In the genomic region with DNA sequence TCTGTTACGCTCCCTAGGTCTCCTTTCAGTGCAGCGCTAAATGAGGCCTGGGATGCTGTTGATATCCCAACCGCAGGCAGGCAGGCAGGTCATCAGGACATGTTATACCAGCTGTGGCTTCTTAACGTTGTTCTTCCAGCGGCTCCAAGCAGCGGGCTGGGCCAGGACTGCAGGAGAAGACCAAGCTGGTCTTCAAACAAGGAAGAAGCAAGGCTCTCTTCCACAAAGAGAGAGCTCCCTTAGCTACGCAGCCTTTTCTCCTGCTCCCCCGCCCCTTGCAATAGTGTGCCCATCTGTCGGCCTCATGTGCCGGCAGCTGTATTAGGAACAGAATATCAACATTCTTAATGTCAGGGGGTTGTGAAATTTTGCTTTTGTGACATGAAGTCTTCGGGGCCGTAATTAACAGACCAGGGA, we compare ENCODE assay signal across 9 mouse cellular contexts. TPM values are rescaled to one million over a fixed set of nuclear protein-coding genes. Genes with fewer than 3 reads are reported as not detected.
DNase-seq lines count a peak whose midpoint lies in the region; ATAC-seq and TF ChIP-seq lines count a peak whose summit lies in the region.
"Had no signal": no experiment of that assay in that cellular context is flagged by ENCODE, and none has a peak within 500 bp of the region (broad histone marks: within the 10 kb centered on the region; RNA-seq: fewer than 3 reads in every experiment).

No protein-coding gene starts in this region.

- no peak for TF ChIP-seq EP300 in stomach, postnatal 0 days (optimal IDR thresholded peaks at IDR 0.05)

- H3K4me3 ChIP-seq in stomach, embryonic 14.5 days (ENCODE audit: low read depth, low read length): no peak overlapping the region
- H3K4me3 ChIP-seq in stomach, postnatal 0 days (ENCODE audit: low read depth, low read length): no peak overlapping the region
- H3K4me3 ChIP-seq in limb, embryonic 15.5 days: no peak overlapping the region

- WGBS in stomach, embryonic 14.5 days: 47% methylated on average over 12 of the region's 12 CpGs
- 44% methylated on average over 12 of the region's 12 CpGs for WGBS in stomach, postnatal 0 days
- 35% methylated on average over 12 of the region's 12 CpGs for WGBS in limb, embryonic 15.5 days

- H3K27ac ChIP-seq in stomach, embryonic 14.5 days (ENCODE audit: low read length): no peak overlapping the region
- H3K27ac ChIP-seq in stomach, postnatal 0 days (replicated peaks): no peak overlapping the region
- H3K27ac ChIP-seq in limb, embryonic 15.5 days: no peak overlapping the region

- H3K4me1 ChIP-seq in stomach, embryonic 14.5 days (ENCODE audit: control insufficient read depth, insufficient read depth, low read length): no peaks in the 10 kb centered on the region
- no peaks in the 10 kb centered on the region for H3K4me1 ChIP-seq in stomach, postnatal 0 days (replicated peaks; ENCODE audit: control insufficient read depth, insufficient read depth)
- H3K4me1 ChIP-seq in limb, embryonic 15.5 days: peaks cover 5% of the 10 kb centered on the region; the same call in 1 of the 2 replicates

- no peak overlapping the region for H3K9ac ChIP-seq in stomach, embryonic 14.5 days (replicated peaks; ENCODE audit: low read depth, low read length)
- no peak overlapping the region for H3K9ac ChIP-seq in stomach, postnatal 0 days (ENCODE audit: low read length)
- H3K9ac ChIP-seq in limb, embryonic 15.5 days: no peak overlapping the region

- TF ChIP-seq CTCF in stomach, postnatal 0 days (IDR thresholded peaks at IDR 0.05; ENCODE audit: low read depth): no peak

- peak; percentile 7 to 9 for DNase-seq in cerebellum, postnatal 25 days
- DNase-seq in cerebellum, adult 11-12 months: no peak
- DNase-seq in stomach, postnatal 0 days (ENCODE audit: low spot score): no peak
- DNase-seq in adrenal gland, adult 8-10 months: no peak
- no peak for DNase-seq in MN1 (ENCODE audit: low spot score)
- no peak for DNase-seq in thymus, postnatal 4 days
- DNase-seq: heart, postnatal 4 days had no signal

- H3K27me3 ChIP-seq in stomach, embryonic 14.5 days (ENCODE audit: control insufficient read depth, insufficient read depth, low read length): no peaks in the 10 kb centered on the region
- no peaks in the 10 kb centered on the region for H3K27me3 ChIP-seq in stomach, postnatal 0 days (ENCODE audit: control insufficient read depth, insufficient read depth, low read length)
- H3K27me3 ChIP-seq in limb, embryonic 15.5 days: no peaks in the 10 kb centered on the region

- no peaks in the 10 kb centered on the region for H3K9me3 ChIP-seq in stomach, embryonic 14.5 days (ENCODE audit: control insufficient read depth, low read depth, low read length)
- no peaks in the 10 kb centered on the region for H3K9me3 ChIP-seq in stomach, postnatal 0 days (ENCODE audit: control insufficient read depth, low read length)
- no peaks in the 10 kb centered on the region for H3K9me3 ChIP-seq in limb, embryonic 15.5 days

- no peak overlapping the region for H3K4me2 ChIP-seq in stomach, embryonic 14.5 days (replicated peaks; ENCODE audit: low read depth, low read length)
- no peak overlapping the region for H3K4me2 ChIP-seq in stomach, postnatal 0 days (replicated peaks; ENCODE audit: low read depth)
- 0 out of 2 replicates have a peak overlapping the region, but pooled peaks have one; percentile 21 for H3K4me2 ChIP-seq in limb, embryonic 15.5 days

- peak; percentile 28; the same call in 1 of the 2 replicates for ATAC-seq in stomach, embryonic 14.5 days (ENCODE audit: insufficient number of reproducible peaks, insufficient read depth, low FRiP score, low read depth)
- ATAC-seq in stomach, postnatal 0 days (ENCODE audit: low FRiP score, low TSS enrichment): no peak; the same call in 1 of the 2 replicates
- no peak for ATAC-seq in limb, embryonic 15.5 days (ENCODE audit: insufficient number of reproducible peaks, low FRiP score, low TSS enrichment, low read depth)

- H3K36me3 ChIP-seq in stomach, embryonic 14.5 days (ENCODE audit: control insufficient read depth, insufficient read depth, low read length): no peaks in the 10 kb centered on the region
- H3K36me3 ChIP-seq in stomach, postnatal 0 days (ENCODE audit: control insufficient read depth, insufficient read depth, low read length): no peaks in the 10 kb centered on the region
- H3K36me3 ChIP-seq in limb, embryonic 15.5 days: no peaks in the 10 kb centered on the region

RNA-seq across cellular contexts. Expression of a gene that starts 35.7 kb away (rescaled TPM):
- polyA plus RNA-seq in stomach, embryonic 14.5 days (2014; fragmentation: Nextera tagmentation; extraction: Ambion mirVana): 37.8 and 41.2 TPM in 2 replicates
- polyA plus RNA-seq in stomach, postnatal 0 days (2015; fragmentation: Nextera tagmentation; extraction: Ambion mirVana): 8.6 and 9.4 TPM in 2 replicates
- polyA plus RNA-seq in limb, embryonic 15.5 days (2015; fragmentation: Nextera tagmentation; extraction: Ambion mirVana): 27.4 and 30.4 TPM in 2 replicates
- total RNA-seq in adrenal gland, adult 8-10 months (2022): 10 to 100 TPM; 49.0 to 69.7 (median 55.0) TPM

Comparison
In these comparisons a context has a peak if more than half of its experiments do, and no peak if none do; other contexts are left out.
1. DNase-seq: peak in cerebellum, postnatal 25 days (2 of 2); none in cerebellum, adult 11-12 months (single experiment), stomach, postnatal 0 days (single experiment), adrenal gland, adult 8-10 months (single experiment), MN1 (single experiment) and thymus, postnatal 4 days (single experiment).